Mouse (Mus musculus): ENCODE data around the gene Fance. TPM values are rescaled to one million over a fixed set of nuclear protein-coding genes. Genes with fewer than 3 reads are reported as not detected.

The Fance gene
- polyA plus RNA-seq, 1 experiment from 2014 or later = 29.9 TPM

GRCm38 (mm10) chr17:28286133-28286532 is 27.2 kb upstream of the Fance start:
- WGBS = 85% methylated on average over 10 of the region's 10 CpGs
- Histone ChIP-seq H3K9ac (replicated peaks; ENCODE audit: low read depth, low read length) (no peak overlapping the region), H3K4me2 (replicated peaks; ENCODE audit: low read depth, low read length) (no peak overlapping the region), H3K27ac (ENCODE audit: low read length) (no peak overlapping the region), H3K4me1 (ENCODE audit: control insufficient read depth, insufficient read depth, low read length) (peaks cover 13% of the 10 kb centered on the region; the same call in 1 of the 2 replicates), H3K4me3 (ENCODE audit: low read depth, low read length) (no peak overlapping the region), H3K36me3 (ENCODE audit: control insufficient read depth, insufficient read depth, low read length) (no peaks in the 10 kb centered on the region; the same call in 1 of the 2 replicates), H3K9me3 (ENCODE audit: control insufficient read depth, low read depth, low read length) (no peaks in the 10 kb centered on the region), H3K27me3 (ENCODE audit: control insufficient read depth, insufficient read depth, low read length) (no peaks in the 10 kb centered on the region)
- ATAC-seq (ENCODE audit: insufficient number of reproducible peaks, insufficient read depth, low FRiP score, low read depth) = no peak

GRCm38 (mm10) chr17:28286964-28287363 is 26.4 kb upstream of the Fance start:
- H3K4me2 ChIP-seq (replicated peaks; ENCODE audit: low read depth, low read length) = no peak overlapping the region
- H3K27ac ChIP-seq (ENCODE audit: low read length) = no peak overlapping the region
- WGBS = 53% methylated on average over 5 of the region's 5 CpGs
- H3K4me3 ChIP-seq (ENCODE audit: low read depth, low read length) = no peak overlapping the region
- peaks cover 12% of the 10 kb centered on the region; the same call in 1 of the 2 replicates for H3K4me1 ChIP-seq (ENCODE audit: control insufficient read depth, insufficient read depth, low read length)
- no peaks in the 10 kb centered on the region; the same call in 1 of the 2 replicates for H3K36me3 ChIP-seq (ENCODE audit: control insufficient read depth, insufficient read depth, low read length)
- H3K27me3 ChIP-seq (ENCODE audit: control insufficient read depth, insufficient read depth, low read length) = no peaks in the 10 kb centered on the region
- no peak for ATAC-seq (ENCODE audit: insufficient number of reproducible peaks, insufficient read depth, low FRiP score, low read depth)
- H3K9ac ChIP-seq (replicated peaks; ENCODE audit: low read depth, low read length) = no peak overlapping the region
- H3K9me3 ChIP-seq (ENCODE audit: control insufficient read depth, low read depth, low read length) = no peaks in the 10 kb centered on the region

GRCm38 (mm10) chr17:28287578-28287977 is 25.7 kb upstream of the Fance start:
- WGBS = 72% methylated on average over 8 of the region's 8 CpGs
- ATAC-seq (ENCODE audit: insufficient number of reproducible peaks, insufficient read depth, low FRiP score, low read depth) = no peak
- H3K36me3 ChIP-seq (ENCODE audit: control insufficient read depth, insufficient read depth, low read length) = no peaks in the 10 kb centered on the region; the same call in 1 of the 2 replicates
- H3K9ac ChIP-seq (replicated peaks; ENCODE audit: low read depth, low read length) = no peak overlapping the region
- H3K27me3 ChIP-seq (ENCODE audit: control insufficient read depth, insufficient read depth, low read length) = no peaks in the 10 kb centered on the region
- H3K27ac ChIP-seq (ENCODE audit: low read length) = no peak overlapping the region
- peaks cover 12% of the 10 kb centered on the region; the same call in 1 of the 2 replicates for H3K4me1 ChIP-seq (ENCODE audit: control insufficient read depth, insufficient read depth, low read length)
- H3K4me2 ChIP-seq (replicated peaks; ENCODE audit: low read depth, low read length) = no peak overlapping the region
- H3K4me3 ChIP-seq (ENCODE audit: low read depth, low read length) = no peak overlapping the region
- no peaks in the 10 kb centered on the region for H3K9me3 ChIP-seq (ENCODE audit: control insufficient read depth, low read depth, low read length)

GRCm38 (mm10) chr17:28287980-28288379 is 25.3 kb upstream of the Fance start:
- Histone ChIP-seq H3K4me1 (ENCODE audit: control insufficient read depth, insufficient read depth, low read length) (peaks cover 12% of the 10 kb centered on the region; the same call in 1 of the 2 replicates), H3K36me3 (ENCODE audit: control insufficient read depth, insufficient read depth, low read length) (no peaks in the 10 kb centered on the region; the same call in 1 of the 2 replicates), H3K27ac (ENCODE audit: low read length) (no peak overlapping the region), H3K4me3 (ENCODE audit: low read depth, low read length) (no peak overlapping the region), H3K4me2 (replicated peaks; ENCODE audit: low read depth, low read length) (no peak overlapping the region), H3K27me3 (ENCODE audit: control insufficient read depth, insufficient read depth, low read length) (no peaks in the 10 kb centered on the region), H3K9me3 (ENCODE audit: control insufficient read depth, low read depth, low read length) (no peaks in the 10 kb centered on the region), H3K9ac (replicated peaks; ENCODE audit: low read depth, low read length) (no peak overlapping the region)
- ATAC-seq (ENCODE audit: insufficient number of reproducible peaks, insufficient read depth, low FRiP score, low read depth) = no peak
- WGBS = 60% methylated on average over 5 of the region's 5 CpGs

- Histone ChIP-seq H3K4me2 (replicated peaks; ENCODE audit: low read depth, low read length) (no peak overlapping the region), H3K9me3 (ENCODE audit: control insufficient read depth, low read depth, low read length) (no peaks in the 10 kb centered on the region), H3K36me3 (ENCODE audit: control insufficient read depth, insufficient read depth, low read length) (no peaks in the 10 kb centered on the region; the same call in 1 of the 2 replicates), H3K9ac (replicated peaks; ENCODE audit: low read depth, low read length) (no peak overlapping the region), H3K4me3 (ENCODE audit: low read depth, low read length) (no peak overlapping the region), H3K27me3 (ENCODE audit: control insufficient read depth, insufficient read depth, low read length) (no peaks in the 10 kb centered on the region), H3K27ac (ENCODE audit: low read length) (no peak overlapping the region; the same call in 1 of the 2 replicates), H3K4me1 (ENCODE audit: control insufficient read depth, insufficient read depth, low read length) (peaks cover 14% of the 10 kb centered on the region; the same call in 1 of the 2 replicates)
- WGBS = 72% methylated on average over 3 of the region's 3 CpGs
- ATAC-seq (ENCODE audit: insufficient number of reproducible peaks, insufficient read depth, low FRiP score, low read depth) = no peak
Measured at GRCm38 (mm10) chr17:28290262-28290661, 23.1 kb upstream of the Fance start.

GRCm38 (mm10) chr17:28290671-28291070 is 22.6 kb upstream of the Fance start:
- 66% methylated on average over 11 of the region's 11 CpGs for WGBS
- H3K36me3 ChIP-seq (ENCODE audit: control insufficient read depth, insufficient read depth, low read length) = no peaks in the 10 kb centered on the region; the same call in 1 of the 2 replicates
- H3K4me3 ChIP-seq (ENCODE audit: low read depth, low read length) = no peak overlapping the region
- peak; percentile 24; the same call in 1 of the 2 replicates for ATAC-seq (ENCODE audit: insufficient number of reproducible peaks, insufficient read depth, low FRiP score, low read depth)
- no peak overlapping the region for H3K4me2 ChIP-seq (replicated peaks; ENCODE audit: low read depth, low read length)
- H3K9me3 ChIP-seq (ENCODE audit: control insufficient read depth, low read depth, low read length) = no peaks in the 10 kb centered on the region
- no peak overlapping the region for H3K9ac ChIP-seq (replicated peaks; ENCODE audit: low read depth, low read length)
- H3K27ac ChIP-seq (ENCODE audit: low read length) = no peak overlapping the region; the same call in 1 of the 2 replicates
- no peaks in the 10 kb centered on the region for H3K27me3 ChIP-seq (ENCODE audit: control insufficient read depth, insufficient read depth, low read length)
- H3K4me1 ChIP-seq (ENCODE audit: control insufficient read depth, insufficient read depth, low read length) = peaks cover 15% of the 10 kb centered on the region; the same call in 1 of the 2 replicates

- Histone ChIP-seq H3K9me3 (ENCODE audit: control insufficient read depth, low read depth, low read length) (no peaks in the 10 kb centered on the region), H3K4me1 (ENCODE audit: control insufficient read depth, insufficient read depth, low read length) (peaks cover 15% of the 10 kb centered on the region; the same call in 1 of the 2 replicates), H3K36me3 (ENCODE audit: control insufficient read depth, insufficient read depth, low read length) (no peaks in the 10 kb centered on the region; the same call in 1 of the 2 replicates), H3K4me3 (ENCODE audit: low read depth, low read length) (no peak overlapping the region), H3K4me2 (replicated peaks; ENCODE audit: low read depth, low read length) (no peak overlapping the region), H3K27me3 (ENCODE audit: control insufficient read depth, insufficient read depth, low read length) (no peaks in the 10 kb centered on the region), H3K9ac (replicated peaks; ENCODE audit: low read depth, low read length) (no peak overlapping the region), H3K27ac (ENCODE audit: low read length) (no peak overlapping the region)
- WGBS = 77% methylated on average over 7 of the region's 7 CpGs
- ATAC-seq (ENCODE audit: insufficient number of reproducible peaks, insufficient read depth, low FRiP score, low read depth) = no peak
Measured at GRCm38 (mm10) chr17:28291346-28291745, 22.0 kb upstream of the Fance start.

GRCm38 (mm10) chr17:28293716-28294115 is 19.6 kb upstream of the Fance start:
- H3K4me2 ChIP-seq (replicated peaks; ENCODE audit: low read depth, low read length) = no peak overlapping the region
- 70% methylated on average over 4 of the region's 4 CpGs for WGBS
- H3K9ac ChIP-seq (replicated peaks; ENCODE audit: low read depth, low read length) = no peak overlapping the region
- H3K9me3 ChIP-seq (ENCODE audit: control insufficient read depth, low read depth, low read length) = no peaks in the 10 kb centered on the region
- peaks cover 4% of the 10 kb centered on the region; the same call in 1 of the 2 replicates for H3K36me3 ChIP-seq (ENCODE audit: control insufficient read depth, insufficient read depth, low read length)
- peaks cover 10% of the 10 kb centered on the region; the same call in 1 of the 2 replicates for H3K4me1 ChIP-seq (ENCODE audit: control insufficient read depth, insufficient read depth, low read length)
- no peak overlapping the region for H3K4me3 ChIP-seq (ENCODE audit: low read depth, low read length)
- no peaks in the 10 kb centered on the region for H3K27me3 ChIP-seq (ENCODE audit: control insufficient read depth, insufficient read depth, low read length)
- no peak overlapping the region for H3K27ac ChIP-seq (ENCODE audit: low read length)
- ATAC-seq (ENCODE audit: insufficient number of reproducible peaks, insufficient read depth, low FRiP score, low read depth) = no peak

All from stomach, embryonic 14.5 days (tissue).